Mouse (Mus musculus): ENCODE measurements around the gene Serpina3k.
A peak's percentile ranks its signal among the peaks of the same experiment; 100 is the strongest.
"Not testable (repeated sequence)": the region's sequence is repeated elsewhere in the genome, so short reads cannot be mapped to it uniquely, and the experiment has no call there.

The Serpina3k gene

DNA sequence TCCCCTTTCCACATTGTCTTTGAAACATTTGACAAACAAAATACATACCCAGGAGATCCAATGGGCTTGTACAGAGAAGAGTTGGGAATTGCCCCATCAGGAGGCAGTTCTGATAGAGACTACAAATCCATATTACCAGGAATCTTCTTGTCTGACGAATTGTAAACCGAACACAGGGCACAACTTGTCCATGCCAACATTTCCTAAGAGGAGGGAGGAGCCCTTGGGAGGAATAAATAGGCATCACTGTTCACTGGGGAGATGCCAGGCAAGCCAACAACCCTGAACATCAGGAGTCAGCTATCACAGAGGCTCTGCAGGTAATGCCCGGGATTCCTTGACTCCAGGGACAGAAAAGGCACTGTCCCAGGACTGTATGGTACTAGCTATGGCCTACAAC is at the start of gene Serpina3k, which contains the start of gene Serpina3m:
Gene Serpina3k (plus strand): TSS at position 261 of the 400 bp plus-strand sequence.
Gene Serpina3m (plus strand): TSS at position 261 of the 400 bp plus-strand sequence.
- DNase-seq (ENCODE audit: low spot score): not testable (repeated sequence)

DNA sequence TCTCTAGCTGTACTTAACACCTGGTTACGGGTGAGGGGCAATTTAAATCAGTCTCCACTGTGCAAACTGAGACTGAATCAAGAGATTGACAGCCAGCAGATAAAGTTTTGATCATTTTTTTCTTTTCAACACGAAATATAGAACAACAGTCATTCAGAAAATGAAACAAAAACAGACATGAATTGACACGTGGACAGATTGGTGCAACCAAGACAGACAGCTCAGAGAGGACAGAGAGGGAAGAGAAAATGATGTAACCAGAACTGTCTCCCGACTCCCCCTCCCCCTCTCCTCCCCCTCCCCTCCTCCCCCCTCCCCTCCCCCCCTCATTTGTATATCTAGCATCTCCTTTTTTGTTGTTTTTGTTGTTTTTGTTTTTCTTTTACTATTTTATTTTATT is 48.4 kb upstream of the Serpina3k start:
- DNase-seq (ENCODE audit: low spot score): no peak

DNA sequence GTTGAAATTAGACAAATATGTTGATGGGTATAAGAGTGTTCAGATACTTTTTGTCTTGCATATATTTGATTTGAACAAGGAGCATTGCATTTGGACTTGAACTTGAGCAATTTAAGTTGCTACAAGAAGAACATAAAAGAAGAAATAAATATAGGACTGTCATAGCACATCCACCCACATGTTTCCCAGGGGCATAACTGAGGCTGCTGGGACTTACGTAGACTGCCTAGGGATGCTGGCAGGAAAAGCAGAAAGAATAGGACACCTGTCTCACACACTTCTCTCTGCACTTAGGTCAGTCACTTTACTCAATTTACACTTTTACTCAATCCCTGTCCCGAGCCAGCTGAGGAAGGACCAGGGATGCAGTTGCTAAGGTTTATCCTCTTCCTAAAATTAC is 44.3 kb upstream of the Serpina3k start:
- DNase-seq (ENCODE audit: low spot score): no peak

DNA sequence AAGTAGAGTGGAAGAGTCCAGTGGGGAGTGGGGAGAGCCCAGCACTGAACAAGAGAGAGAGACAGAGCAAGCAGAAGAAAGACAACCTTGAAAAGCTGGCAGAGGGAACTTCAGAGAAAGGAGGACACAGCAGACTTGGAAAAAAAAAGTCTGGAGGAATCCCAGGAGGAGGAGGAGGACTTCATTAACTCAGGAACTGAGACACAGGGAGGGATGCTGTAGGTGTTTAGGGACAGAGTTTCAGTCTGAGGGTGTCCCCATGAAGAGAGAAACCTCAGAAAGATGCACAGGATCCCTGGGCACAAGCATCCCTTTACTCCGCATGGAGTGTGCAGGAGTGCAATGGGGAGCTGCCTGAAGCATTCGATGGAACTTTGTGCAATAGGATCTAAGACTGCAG is 40.2 kb upstream of the Serpina3k start:
- DNase-seq (ENCODE audit: low spot score): no peak

DNA sequence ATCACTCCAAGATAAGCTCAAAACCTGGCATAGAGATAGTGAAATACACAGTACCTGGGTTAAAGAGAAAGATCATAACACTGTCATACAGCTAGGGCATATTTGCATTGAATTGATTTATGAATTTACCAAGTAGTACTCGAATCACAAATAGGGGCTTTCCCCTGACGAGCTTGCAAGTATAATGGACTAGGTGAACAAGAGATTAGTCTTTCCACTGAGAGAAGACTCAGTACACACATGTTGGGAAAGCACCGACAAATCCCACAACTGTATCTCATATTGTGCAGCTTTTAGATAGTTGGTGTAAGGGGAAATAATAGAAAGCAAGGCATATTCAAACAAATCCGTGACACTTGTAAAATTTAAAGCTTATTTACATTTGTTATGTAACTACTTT is 32.3 kb upstream of the Serpina3k start:
- DNase-seq (ENCODE audit: low spot score): no peak

DNA sequence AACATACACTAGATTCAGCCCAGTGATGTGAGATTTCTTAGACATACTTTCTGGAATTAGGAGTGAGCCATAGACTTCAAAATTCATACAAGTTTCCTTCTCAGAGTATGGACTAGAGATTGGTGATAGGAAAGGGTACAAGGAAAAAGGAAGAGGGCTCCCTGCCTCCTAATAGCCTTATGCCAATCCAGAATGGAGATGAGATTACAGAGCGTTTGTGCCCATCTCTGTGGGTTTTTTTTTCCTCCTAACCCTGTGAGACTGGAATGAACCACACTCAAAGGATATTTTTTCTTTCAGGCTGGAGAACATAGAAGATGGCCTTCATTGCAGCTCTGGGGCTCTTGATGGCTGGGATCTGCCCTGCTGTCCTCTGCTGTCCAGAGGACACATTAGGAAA is 24.0 kb upstream of the Serpina3k start, which contains the start of gene Serpina3j:
Gene Serpina3j (plus strand): TSS at position 301 of the 400 bp plus-strand sequence.
- no peak for DNase-seq (ENCODE audit: low spot score)

GRCm38 (mm10) chr12:104322454-104322853 is 15.8 kb upstream of the Serpina3k start:
- no peak for DNase-seq (ENCODE audit: low spot score)

GRCm38 (mm10) chr12:104331701-104332100 is 6.6 kb upstream of the Serpina3k start:
- no peak for DNase-seq (ENCODE audit: low spot score)

DNA sequence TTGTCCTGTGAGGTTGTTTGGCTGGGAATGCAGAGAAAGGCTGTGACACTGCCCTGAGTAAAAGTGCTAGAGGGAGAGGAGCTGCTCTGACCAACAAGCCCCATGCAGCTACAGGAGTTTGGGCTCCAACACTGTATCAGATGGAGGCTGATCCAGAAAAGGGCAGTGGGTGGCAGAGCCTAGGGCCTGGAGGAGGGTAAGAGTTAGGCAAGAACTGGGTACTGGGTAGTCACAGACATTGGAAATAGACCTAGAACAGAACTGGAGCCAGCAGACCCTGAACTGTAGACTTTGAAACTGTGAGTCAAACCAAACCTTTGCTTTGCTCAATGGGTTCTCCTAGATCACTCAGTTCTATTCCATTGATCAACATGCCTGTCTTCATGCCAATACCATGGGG is 1.4 kb upstream of the Serpina3k start:
- not testable (repeated sequence) for DNase-seq (ENCODE audit: low spot score)

GRCm38 (mm10) chr12:104338705-104339104 is 419 bp downstream of the Serpina3k start:
- DNase-seq (ENCODE audit: low spot score): no peak

GRCm38 (mm10) chr12:104342489-104342888 is 4.2 kb downstream of the Serpina3k start:
- DNase-seq (ENCODE audit: low spot score): not testable (repeated sequence)

DNA sequence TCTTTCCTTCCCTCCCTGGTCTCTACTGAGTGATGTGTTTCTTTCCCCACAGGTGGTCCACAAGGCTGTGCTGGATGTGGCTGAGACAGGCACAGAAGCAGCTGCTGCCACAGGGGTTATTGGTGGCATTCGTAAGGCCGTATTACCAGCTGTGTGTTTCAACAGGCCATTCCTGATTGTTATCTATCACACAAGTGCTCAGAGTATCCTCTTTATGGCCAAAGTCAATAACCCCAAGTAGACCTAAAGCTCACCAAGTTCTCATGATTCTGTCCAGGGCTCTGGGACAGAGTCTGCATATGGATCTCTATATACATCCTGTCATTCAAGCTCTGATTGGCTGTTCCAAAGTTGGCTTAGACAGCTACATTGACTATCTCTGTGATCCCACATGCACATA is 6.9 kb downstream of the Serpina3k start:
- no peak for DNase-seq (ENCODE audit: low spot score)

- no peak for DNase-seq (ENCODE audit: low spot score)
Observed at GRCm38 (mm10) chr12:104345707-104346106, 7.4 kb downstream of the Serpina3k start.

- no peak for DNase-seq (ENCODE audit: low spot score)
Observed at GRCm38 (mm10) chr12:104347091-104347490, 8.8 kb downstream of the Serpina3k start.

DNA sequence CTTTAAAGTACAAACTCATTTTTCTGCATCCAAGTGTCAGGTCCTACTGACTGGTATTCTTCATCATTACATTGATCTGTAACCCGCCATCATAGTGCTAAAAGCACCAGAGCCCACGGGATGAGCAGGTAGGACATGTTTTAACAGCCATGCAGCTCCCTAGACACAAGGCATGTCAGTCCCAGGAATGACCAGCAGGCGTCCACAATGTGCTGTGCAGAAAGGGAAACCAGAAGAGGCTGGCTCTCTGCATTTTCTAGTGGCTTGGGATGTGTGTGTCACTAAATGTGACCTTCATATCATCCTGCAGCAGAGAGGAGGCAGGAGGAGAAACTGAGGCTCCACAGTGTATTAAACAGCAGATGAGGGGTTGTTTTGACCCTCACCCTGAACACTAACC is 13.5 kb downstream of the Serpina3k start:
- peak; percentile 56 for DNase-seq (ENCODE audit: low spot score)

- no peak for DNase-seq (ENCODE audit: low spot score)
Observed at GRCm38 (mm10) chr12:104356006-104356405, 17.7 kb downstream of the Serpina3k start.

- DNase-seq (ENCODE audit: low spot score): no peak
Observed at GRCm38 (mm10) chr12:104369986-104370385, 31.7 kb downstream of the Serpina3k start.

GRCm38 (mm10) chr12:104377179-104377578 is 38.9 kb downstream of the Serpina3k start:
- DNase-seq (ENCODE audit: low spot score): not testable (repeated sequence)

- not testable (repeated sequence) for DNase-seq (ENCODE audit: low spot score)
Observed at GRCm38 (mm10) chr12:104378351-104378750, 40.1 kb downstream of the Serpina3k start.

DNA sequence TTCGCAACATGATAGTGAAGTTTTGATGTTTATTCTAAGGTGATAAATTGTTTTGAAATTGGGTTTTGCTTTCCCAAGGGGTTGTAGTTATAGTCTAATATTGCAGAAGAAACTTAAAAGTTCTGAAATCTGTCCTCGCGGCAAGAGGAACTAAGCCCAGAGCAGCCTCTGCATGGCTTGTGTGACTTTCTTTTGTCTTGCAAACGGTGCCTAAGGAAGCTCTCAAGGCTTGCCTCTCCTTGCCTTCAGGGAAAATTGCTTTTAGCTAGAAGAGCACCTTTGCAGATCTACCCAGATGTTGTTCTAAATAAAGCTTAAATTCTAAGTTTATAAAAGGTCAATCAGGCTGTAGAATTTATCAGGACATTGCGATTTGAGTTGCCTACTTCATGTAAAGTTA is 40.5 kb downstream of the Serpina3k start:
- not testable (repeated sequence) for DNase-seq (ENCODE audit: low spot score)

- no peak for DNase-seq (ENCODE audit: low spot score)
Observed at GRCm38 (mm10) chr12:104379856-104380255, 41.6 kb downstream of the Serpina3k start.

DNA sequence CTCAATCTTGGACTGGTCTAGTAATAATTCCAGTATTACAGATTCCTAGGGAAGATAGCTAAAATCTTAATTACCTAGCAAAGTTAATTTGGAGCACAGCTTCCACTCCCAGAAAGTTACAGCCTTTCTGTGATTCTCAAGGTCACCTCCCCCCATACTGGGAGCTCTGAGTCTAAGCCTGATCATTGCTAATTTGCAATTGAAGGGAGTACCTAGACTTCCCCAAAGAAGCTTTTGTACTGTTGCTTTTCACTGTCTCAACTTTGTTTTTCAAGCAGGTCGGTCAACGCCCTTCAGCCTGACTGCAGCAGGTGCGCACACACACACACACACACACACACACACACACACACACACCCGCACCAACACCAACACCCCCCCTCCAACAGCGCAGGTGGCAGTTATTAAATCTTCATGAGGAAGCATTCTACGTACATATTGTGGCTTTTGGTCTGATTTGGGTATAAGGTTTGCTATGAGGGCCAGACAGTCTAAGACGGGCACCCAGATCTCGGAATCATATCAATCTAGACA is 42.9 kb downstream of the Serpina3k start:
- DNase-seq (ENCODE audit: low spot score): not testable (repeated sequence)

DNA sequence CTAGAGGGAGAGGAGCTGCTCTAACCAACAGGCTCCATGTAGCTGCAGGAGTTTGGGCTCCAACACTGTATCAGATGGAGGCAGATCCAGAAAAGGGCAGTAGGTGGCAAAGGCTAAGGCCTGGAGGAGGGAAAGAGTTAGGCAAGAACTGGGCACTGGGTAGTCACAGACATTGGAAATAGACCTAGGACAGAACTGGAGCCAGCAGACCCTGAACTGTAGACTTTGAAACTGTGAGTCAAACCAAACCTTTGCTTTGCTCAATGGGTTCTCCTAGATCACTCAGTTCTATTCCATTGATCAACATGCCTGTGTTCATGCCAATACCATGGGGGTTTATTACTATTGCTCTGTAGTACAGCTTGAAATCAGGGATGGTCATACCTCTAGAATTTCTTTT is 47.7 kb downstream of the Serpina3k start:
- not testable (repeated sequence) for DNase-seq (ENCODE audit: low spot score)

- not testable (repeated sequence) for DNase-seq (ENCODE audit: low spot score)
Observed at GRCm38 (mm10) chr12:104386878-104387277, 48.6 kb downstream of the Serpina3k start.

Data from urinary bladder, postnatal 25 days (tissue).